Mouse (Mus musculus) layer of hippocampus, adult 8-10 months (tissue): ENCODE results near the gene Gm2030. TPM values are rescaled to one million over a fixed set of nuclear protein-coding genes. Genes with fewer than 3 reads are reported as not detected.
"Not testable (repeated sequence)": the region's sequence is repeated elsewhere in the genome, so short reads cannot be mapped to it uniquely, and the experiment has no call there.

Source experiments
- DNase-seq, 2 experiments: peaks; one replicate each; pipeline ENCODE4 v3.0.0; 2022; ENCODE audit warnings: low spot score in 2 of 2
- total RNA-seq, 4 experiments: library from RNA; stranded (reverse); gene quantifications; 2 replicates each; pipeline ENCODE4 v1.2.4; 2022

Gm2030 gene
- total RNA-seq = not detected

GRCm38 (mm10) chrX:26309944-26310343 is at the start of gene Gm2030:
Gm2030 (minus strand) TSS chrX:26310044.
- DNase-seq = not testable (repeated sequence)

Other genes with a start within 250 kb of the Gm2030 start
- gene Gm2012, start 78.7 kb downstream of the Gm2030 start, total RNA-seq = not detected
- gene Slx, start 235.5 kb upstream of the Gm2030 start, total RNA-seq = not detected